Mouse (Mus musculus) embryonic fibroblast, embryonic 13.5 days (primary cell): ENCODE results near the gene Gm3739. TPM values are rescaled to one million over a fixed set of nuclear protein-coding genes. Genes with fewer than 3 reads are reported as not detected.
"Not testable (repeated sequence)": the region's sequence is repeated elsewhere in the genome, so short reads cannot be mapped to it uniquely, and the experiment has no call there.

Experiments used
- H3K27ac ChIP-seq: 2 replicates; pipeline ENCODE4 v1.5.1; 2012; ENCODE audit warnings: low read length, control low read depth, inconsistent platforms; ENCODE audit not compliant: insufficient read depth
- H3K4me1 ChIP-seq: 2 replicates; pipeline ENCODE4 v1.6.1; 2011; ENCODE audit warnings: low read length; ENCODE audit not compliant: control insufficient read depth, insufficient read depth
- H3K4me3 ChIP-seq: 2 replicates; pipeline ENCODE4 v1.5.1; 2011; ENCODE audit warnings: mild to moderate bottlenecking, control low read depth, low read length; ENCODE audit not compliant: insufficient read depth
- polyA plus RNA-seq: library from polyadenylated mRNA; stranded (reverse); fragments of >200 nt; gene quantifications from 2 replicates; pipeline ENCODE4 v1.2.4, GENCODE M21; 2011; ENCODE audit warnings: low read depth; ENCODE audit not compliant: missing spikeins, insufficient read length

The Gm3739 gene
- not detected in 2 replicates for polyA plus RNA-seq

- not testable (repeated sequence) for H3K4me3 ChIP-seq, H3K27ac ChIP-seq, H3K4me1 ChIP-seq
Measured at GRCm38 (mm10) chr14:7314661-7315060, at the start of gene Gm3739. Gm3739 (minus strand) TSS chr14:7315049.

- H3K27ac ChIP-seq, H3K4me3 ChIP-seq, H3K4me1 ChIP-seq: not testable (repeated sequence)
Measured at GRCm38 (mm10) chr14:7332295-7332694, 17.4 kb upstream of the Gm3739 start, which contains the start of gene Gm5797. Gm5797 (minus strand) TSS chr14:7332395.

- not testable (repeated sequence) for H3K27ac ChIP-seq, H3K4me3 ChIP-seq
Measured at GRCm38 (mm10) chr14:7315093-7315492, 244 bp upstream of the Gm3739 start.

GRCm38 (mm10) chr14:7264614-7265013 is 50.2 kb downstream of the Gm3739 start, which contains the start of gene Gm3727:
Gm3727 (minus strand) TSS chr14:7264714.
- not testable (repeated sequence) for H3K4me3 ChIP-seq, H3K27ac ChIP-seq

More at GRCm38 (mm10) chr14:7315093-7315492, 244 bp upstream of the Gm3739 start:
- not testable (repeated sequence) for H3K4me1 ChIP-seq

More at GRCm38 (mm10) chr14:7264614-7265013, 50.2 kb downstream of the Gm3739 start, which contains the start of gene Gm3727:
- H3K4me1 ChIP-seq: not testable (repeated sequence)

Other genes with a start within 250 kb of the Gm3739 start
- not detected in 2 replicates for gene Gm3696, start 214.4 kb downstream of the Gm3739 start, polyA plus RNA-seq
- gene Gm6676, start 189.6 kb downstream of the Gm3739 start, polyA plus RNA-seq: not detected in 2 replicates
- gene Gm3512, start 140.5 kb downstream of the Gm3739 start, polyA plus RNA-seq: 0.95 and 3.2 TPM in 2 replicates
- gene Gm16434, start 120.5 kb downstream of the Gm3739 start, polyA plus RNA-seq: not detected in 2 replicates
- not detected in 2 replicates for gene Gm3727, start 50.3 kb downstream of the Gm3739 start, polyA plus RNA-seq
- gene Gm5797, start 17.3 kb upstream of the Gm3739 start, polyA plus RNA-seq: not detected in 2 replicates
- gene Gm8374, start 50.1 kb upstream of the Gm3739 start, polyA plus RNA-seq: not detected in 2 replicates
- gene Gm3755, start 135.9 kb upstream of the Gm3739 start, polyA plus RNA-seq: not detected in 2 replicates
- gene Gm3752, start 168.7 kb upstream of the Gm3739 start, polyA plus RNA-seq: 0.58 TPM in 1 of 2 replicates, not detected in the other